Mouse (Mus musculus) neural tube, embryonic 13.5 days (tissue): Measurements from ENCODE around the gene Cyp4f37. TPM values are rescaled to one million over a fixed set of nuclear protein-coding genes. Genes with fewer than 3 reads are reported as not detected.
"Not testable (repeated sequence)": the region's sequence is repeated elsewhere in the genome, so short reads cannot be mapped to it uniquely, and the experiment has no call there.

Source experiments
- ATAC-seq: fragments of 200-750 bp; cut with Nextera tagmentation; 2 replicates; pipeline ENCODE4 v1.8.0; 2017; ENCODE audit warnings: low read depth, mild to moderate bottlenecking, moderate TSS enrichment, moderate library complexity
- H3K27ac ChIP-seq: fragments of 300-500 bp; sonication (generic); replicated peaks from 2 replicates; pipeline ENCODE4 v1.5.1; 2015; ENCODE audit warnings: moderate library complexity, mild to moderate bottlenecking, inconsistent platforms
- H3K27me3 ChIP-seq: fragments of 300-500 bp; sonication (generic); 2 replicates; pipeline ENCODE4 v1.6.1; 2015; ENCODE audit warnings: mild to moderate bottlenecking, inconsistent platforms
- H3K36me3 ChIP-seq: fragments of 300-500 bp; sonication (generic); 2 replicates; pipeline ENCODE4 v1.6.1; 2015; ENCODE audit warnings: mild to moderate bottlenecking, inconsistent platforms
- H3K4me1 ChIP-seq: fragments of 300-500 bp; sonication (generic); replicated peaks from 2 replicates; pipeline ENCODE4 v1.6.1; 2015; ENCODE audit warnings: inconsistent platforms
- H3K4me2 ChIP-seq: fragments of 300-500 bp; sonication (generic); 2 replicates; pipeline ENCODE4 v1.6.1; 2015; ENCODE audit warnings: inconsistent platforms, mild to moderate bottlenecking, moderate library complexity
- H3K4me3 ChIP-seq: fragments of 300-500 bp; sonication (generic); 2 replicates; pipeline ENCODE4 v1.5.1; 2015; ENCODE audit warnings: mild to moderate bottlenecking, inconsistent platforms
- H3K9ac ChIP-seq: fragments of 300-500 bp; sonication (generic); 2 replicates; pipeline ENCODE4 v1.6.1; 2015; ENCODE audit warnings: moderate library complexity, mild to moderate bottlenecking, inconsistent platforms
- H3K9me3 ChIP-seq: fragments of 300-500 bp; sonication (generic); 2 replicates; pipeline ENCODE4 v1.6.1; 2016; ENCODE audit warnings: inconsistent platforms
- WGBS: fragments of 180-500 bp; shearing (Covaris S2); methylation state at CpG from one replicate; pipeline ENCODE4 v1.1.7; 2015; 5-methylcytosine and 5-hydroxymethylcytosine counted together
- polyA plus RNA-seq: library from polyadenylated mRNA; unstranded; fragments of >200 nt; fragmentation: Nextera tagmentation; extraction: Ambion mirVana; gene quantifications from 2 replicates; pipeline ENCODE4 v1.2.1, GENCODE M21; 2015

Cyp4f37 gene
- polyA plus RNA-seq = 0.53 TPM in 1 of 2 replicates, not detected in the other

DNA sequence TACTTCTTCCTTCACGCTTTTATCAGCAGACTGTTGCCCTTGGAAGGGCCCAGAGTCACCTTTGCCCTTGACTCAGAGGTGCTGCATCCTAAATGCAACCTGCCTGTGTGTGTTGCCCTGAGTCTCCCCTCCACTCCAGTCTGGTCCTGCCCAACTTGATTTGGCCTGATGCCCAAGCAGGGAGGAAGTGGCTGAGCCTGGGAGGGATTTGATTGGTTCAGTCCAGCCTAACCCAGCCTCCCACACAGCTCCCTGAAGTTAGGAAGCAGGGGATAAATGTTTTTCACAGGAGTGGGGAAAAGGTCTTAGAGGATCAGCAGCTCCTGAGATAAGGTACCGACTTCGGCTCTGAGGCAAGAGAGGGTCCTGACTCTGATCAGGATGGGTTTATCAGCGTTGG lies at the start of gene Cyp4f37:
Cyp4f37 (plus strand) TSS at position 292 of the 400 bp plus-strand sequence.
- H3K36me3 ChIP-seq, H3K27ac ChIP-seq, H3K9me3 ChIP-seq, ATAC-seq, H3K9ac ChIP-seq, H3K27me3 ChIP-seq, H3K4me2 ChIP-seq, H3K4me1 ChIP-seq, H3K4me3 ChIP-seq: not testable (repeated sequence)
- WGBS = 80% methylated on average over 4 of the region's 4 CpGs

DNA sequence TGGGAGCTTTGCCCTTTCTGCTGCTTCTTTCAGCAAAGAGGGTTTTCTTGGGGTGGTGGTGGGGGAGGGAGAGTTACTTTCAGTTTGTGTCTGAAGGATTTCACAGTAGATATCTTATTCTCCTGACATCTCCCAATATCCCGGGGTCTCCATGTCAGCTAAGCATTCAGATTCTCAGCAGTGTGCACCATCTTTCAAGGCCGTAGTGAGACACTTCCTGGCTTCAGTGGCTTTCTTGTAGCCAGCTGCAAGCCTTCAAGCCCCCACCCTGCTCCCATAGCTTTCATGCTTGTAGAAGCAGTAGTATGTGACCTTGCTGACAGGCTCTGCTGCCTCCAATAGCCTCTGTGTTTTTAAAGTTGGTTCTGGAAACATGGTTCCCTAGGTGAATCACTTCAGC lies 47.8 kb upstream of the Cyp4f37 start:
- not testable (repeated sequence) for H3K4me1 ChIP-seq, H3K27me3 ChIP-seq, ATAC-seq, H3K4me2 ChIP-seq, H3K4me3 ChIP-seq, H3K9me3 ChIP-seq, H3K9ac ChIP-seq, H3K27ac ChIP-seq, H3K36me3 ChIP-seq
- 73% methylated on average over 2 of the region's 2 CpGs for WGBS

DNA sequence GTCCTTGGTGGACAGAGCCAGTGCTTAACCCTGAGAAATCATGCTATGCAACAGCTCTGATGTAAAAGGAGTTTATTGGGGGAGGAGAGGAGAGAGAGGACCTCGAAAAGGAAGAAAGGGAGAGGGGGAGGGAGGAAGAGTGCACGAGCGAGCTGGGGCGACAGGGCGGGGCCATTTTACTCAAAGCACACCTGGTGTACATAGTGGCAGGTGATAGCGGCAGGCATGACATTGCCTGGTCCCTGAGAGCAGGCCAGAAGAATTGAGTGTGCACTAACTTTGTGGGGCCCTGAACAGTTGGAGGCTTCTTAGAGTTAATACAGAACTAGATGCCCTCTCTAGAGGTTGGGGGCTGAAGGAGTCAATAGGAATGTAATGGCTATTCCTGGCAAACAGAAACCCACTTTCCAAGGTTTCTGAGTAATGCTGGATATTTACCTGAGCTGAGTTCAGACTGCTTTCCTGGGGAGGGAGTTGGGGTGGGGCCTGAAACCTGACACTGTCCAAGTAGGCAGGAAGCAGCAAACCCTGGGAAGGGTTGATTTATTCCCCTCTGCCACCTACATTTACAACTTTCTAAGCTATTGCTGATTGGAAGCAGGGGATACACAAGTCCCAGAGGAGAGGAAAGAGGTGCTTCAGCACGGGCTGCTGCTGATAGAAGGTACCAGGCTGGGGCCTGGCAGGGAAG lies 43.5 kb upstream of the Cyp4f37 start:
- no peaks in the 10 kb centered on the region for H3K9me3 ChIP-seq
- no peak overlapping the region for H3K4me3 ChIP-seq
- WGBS = 62% methylated on average over 7 of the region's 7 CpGs
- H3K36me3 ChIP-seq = no peaks in the 10 kb centered on the region
- H3K9ac ChIP-seq = no peak overlapping the region
- no peak overlapping the region for H3K27ac ChIP-seq
- ATAC-seq = no peak
- no peak overlapping the region for H3K4me2 ChIP-seq
- H3K27me3 ChIP-seq = no peaks in the 10 kb centered on the region
- H3K4me1 ChIP-seq = no peaks in the 10 kb centered on the region

DNA sequence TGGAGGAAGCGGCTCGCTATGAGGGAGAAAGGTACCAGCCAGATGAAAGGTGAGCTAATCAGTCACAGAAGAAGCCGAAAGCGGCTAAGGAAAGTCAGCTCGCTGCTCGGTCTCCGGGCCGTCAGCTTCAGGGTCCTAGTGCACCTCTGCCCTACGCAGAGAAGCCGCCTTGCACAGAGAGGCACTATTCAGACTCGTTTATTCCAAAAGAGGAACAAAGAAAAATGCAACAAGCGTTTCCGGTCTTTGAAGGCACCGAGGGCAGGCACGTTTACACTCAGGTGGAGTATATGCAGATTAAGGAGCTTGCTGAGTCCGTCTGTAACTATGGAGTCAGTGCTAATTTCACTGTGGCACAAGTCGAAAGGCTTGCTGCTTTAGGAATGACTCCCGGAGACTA lies 24.6 kb upstream of the Cyp4f37 start:
- Histone ChIP-seq H3K27ac (no peak overlapping the region), H3K9ac (no peak overlapping the region), H3K36me3 (no peaks in the 10 kb centered on the region), H3K9me3 (0 out of 2 replicates have a peak, but pooled peaks cover 2% of the 10 kb centered on the region), H3K4me3 (no peak overlapping the region), H3K4me1 (no peaks in the 10 kb centered on the region), H3K4me2 (no peak overlapping the region), H3K27me3 (no peaks in the 10 kb centered on the region)
- ATAC-seq = no peak
- 88% methylated on average over 18 of the region's 18 CpGs for WGBS

DNA sequence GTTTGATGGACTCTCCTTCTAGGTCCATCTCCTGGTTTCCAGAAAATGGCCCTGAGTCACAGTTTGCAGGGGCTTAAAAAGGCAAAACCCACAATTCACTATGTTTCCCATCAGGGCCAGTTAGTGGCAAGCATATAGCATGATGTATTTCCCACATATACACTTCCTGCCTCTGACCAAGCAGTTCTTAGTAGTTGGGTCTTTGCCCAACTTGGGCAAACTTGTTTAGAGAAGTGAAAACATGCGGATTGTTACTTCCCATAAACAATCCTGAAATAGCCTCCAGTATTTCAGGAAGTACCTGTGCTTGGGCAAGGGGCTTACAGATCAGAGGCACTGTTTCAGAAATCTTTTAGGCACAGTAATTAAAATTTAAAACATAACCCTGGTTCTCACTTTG lies 13.1 kb upstream of the Cyp4f37 start:
- H3K27ac ChIP-seq = no peak overlapping the region
- no peak for ATAC-seq
- WGBS = 74% methylated on average over 1 of the region's 1 CpGs

DNA sequence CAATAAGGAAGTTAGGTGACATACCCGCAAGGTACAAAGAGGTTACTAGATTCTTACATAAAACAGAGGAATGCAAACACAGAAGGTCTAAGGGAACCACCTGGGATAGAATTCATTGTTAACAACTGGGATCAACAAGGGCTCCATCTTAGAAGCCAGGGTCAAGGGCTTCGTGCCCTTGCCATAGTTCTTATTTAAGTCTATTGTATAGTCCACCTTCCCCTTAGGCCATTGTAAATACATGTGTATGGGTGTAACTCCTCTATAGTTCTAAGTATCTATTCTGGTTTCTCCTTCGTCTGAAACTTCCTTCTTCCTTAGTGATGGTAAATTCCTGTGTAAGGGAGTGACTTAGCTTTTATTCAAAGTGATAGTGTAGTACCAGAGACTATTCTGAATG lies 10.9 kb upstream of the Cyp4f37 start:
- H3K4me2 ChIP-seq, H3K27ac ChIP-seq, H3K4me1 ChIP-seq, H3K36me3 ChIP-seq, H3K4me3 ChIP-seq, H3K27me3 ChIP-seq, ATAC-seq, H3K9ac ChIP-seq, H3K9me3 ChIP-seq: not testable (repeated sequence)
- 84% methylated on average over 3 of the region's 3 CpGs for WGBS

More for the DNA sequence above, 13.1 kb upstream of the Cyp4f37 start:
- Histone ChIP-seq H3K4me1 (no peaks in the 10 kb centered on the region), H3K9ac (no peak overlapping the region), H3K36me3 (no peaks in the 10 kb centered on the region), H3K4me2 (no peak overlapping the region), H3K4me3 (no peak overlapping the region), H3K27me3 (no peaks in the 10 kb centered on the region), H3K9me3 (no peaks in the 10 kb centered on the region)

DNA sequence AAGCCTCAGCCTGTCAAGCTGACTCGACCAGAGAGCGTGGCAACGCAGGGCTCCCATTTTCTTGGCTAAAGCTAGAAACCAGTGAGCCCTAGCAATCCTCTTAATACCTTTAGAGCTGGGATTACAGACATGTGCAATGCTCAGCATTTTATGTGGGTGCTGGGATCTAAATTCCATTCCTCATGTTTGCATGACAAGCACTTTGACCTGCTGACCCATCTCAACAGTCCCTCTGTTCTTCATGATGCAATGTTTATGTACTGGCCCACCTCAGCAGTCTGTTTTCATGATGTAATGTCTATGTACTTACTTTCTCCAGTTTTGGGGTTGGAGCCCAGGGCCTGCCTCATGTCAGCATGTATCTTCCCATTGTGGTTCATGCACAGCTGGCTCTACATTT lies 10.2 kb upstream of the Cyp4f37 start:
- H3K27me3 ChIP-seq = no peaks in the 10 kb centered on the region
- no peak overlapping the region for H3K4me3 ChIP-seq
- H3K4me2 ChIP-seq = no peak overlapping the region
- H3K36me3 ChIP-seq = no peaks in the 10 kb centered on the region
- H3K4me1 ChIP-seq = no peaks in the 10 kb centered on the region
- no peak overlapping the region for H3K27ac ChIP-seq
- 80% methylated on average over 3 of the region's 3 CpGs for whole genome bisulfite sequencing
- no peak overlapping the region for H3K9ac ChIP-seq
- no peaks in the 10 kb centered on the region for H3K9me3 ChIP-seq
- ATAC-seq = no peak

DNA sequence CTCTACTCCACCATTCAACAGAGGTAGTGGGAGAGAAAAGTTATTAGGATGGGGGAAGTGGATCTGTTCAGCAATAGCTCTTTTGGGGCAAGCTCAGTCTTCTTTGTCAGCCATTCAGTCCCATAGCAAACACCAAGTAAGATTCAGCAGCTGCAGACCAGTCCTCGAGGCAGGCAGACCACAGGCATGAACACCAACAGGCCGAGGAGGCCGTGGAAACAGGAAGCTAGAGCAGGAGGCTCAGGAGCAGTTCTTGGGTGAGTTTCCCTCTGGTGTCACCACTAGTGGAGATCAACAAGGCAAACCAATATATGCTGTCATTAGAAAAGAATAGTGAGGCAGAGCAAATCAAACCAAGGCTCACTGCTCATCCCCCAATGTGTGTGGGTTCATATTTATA lies 8.7 kb upstream of the Cyp4f37 start:
- no peaks in the 10 kb centered on the region for H3K27me3 ChIP-seq
- ATAC-seq = no peak
- 78% methylated on average over 3 of the region's 3 CpGs for WGBS
- H3K9ac ChIP-seq = no peak overlapping the region
- no peaks in the 10 kb centered on the region for H3K9me3 ChIP-seq
- no peak overlapping the region for H3K4me3 ChIP-seq
- H3K27ac ChIP-seq = no peak overlapping the region
- no peak overlapping the region for H3K4me2 ChIP-seq
- no peaks in the 10 kb centered on the region for H3K4me1 ChIP-seq
- H3K36me3 ChIP-seq = no peaks in the 10 kb centered on the region

DNA sequence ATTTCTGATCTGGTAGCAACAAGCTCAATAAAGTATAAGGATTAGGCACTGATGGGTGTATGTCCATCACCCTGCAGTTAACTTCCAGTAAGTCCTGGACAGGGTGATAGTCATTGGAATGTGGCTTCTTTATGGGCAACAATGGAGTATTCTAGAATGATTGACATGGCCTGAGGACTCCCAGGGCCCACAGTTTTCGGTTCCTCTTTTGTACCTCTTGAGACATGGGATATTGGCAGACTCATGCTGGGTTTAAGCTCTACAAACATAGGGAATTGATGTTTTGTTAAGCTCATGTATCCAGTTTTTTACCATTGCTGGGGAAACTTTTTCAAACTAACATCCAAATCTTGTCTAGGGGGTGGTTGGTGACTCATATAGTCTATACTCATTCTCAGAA lies 3.9 kb upstream of the Cyp4f37 start:
- no peaks in the 10 kb centered on the region for H3K36me3 ChIP-seq
- no peak overlapping the region for H3K4me2 ChIP-seq
- H3K9ac ChIP-seq = no peak overlapping the region
- H3K4me1 ChIP-seq = no peaks in the 10 kb centered on the region
- H3K9me3 ChIP-seq = peaks cover 8% of the 10 kb centered on the region; the same call in 1 of the 2 replicates
- H3K27ac ChIP-seq = no peak overlapping the region
- H3K4me3 ChIP-seq = no peak overlapping the region
- no peak for ATAC-seq
- 66% methylated on average over 1 of the region's 1 CpGs for WGBS
- no peaks in the 10 kb centered on the region for H3K27me3 ChIP-seq

DNA sequence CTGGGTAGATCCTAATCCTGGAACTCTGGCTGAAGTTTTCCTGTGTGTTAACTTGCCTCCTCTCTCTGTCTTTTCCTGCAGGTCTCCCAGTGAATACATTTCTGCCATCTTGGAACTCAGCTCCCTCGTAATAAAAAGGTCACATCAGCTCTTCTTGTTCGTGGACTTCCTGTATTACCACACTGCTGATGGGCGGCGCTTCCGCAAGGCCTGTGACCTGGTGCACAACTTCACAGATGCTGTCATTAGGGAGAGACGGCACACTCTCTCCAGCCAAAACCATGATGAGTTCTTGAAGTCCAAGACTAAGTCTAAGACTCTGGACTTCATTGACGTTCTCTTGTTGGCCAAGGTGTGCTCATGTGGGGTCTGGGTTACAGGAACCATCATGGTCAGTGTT lies 8.6 kb downstream of the Cyp4f37 start:
- 83% methylated on average over 7 of the region's 7 CpGs for WGBS
- not testable (repeated sequence) for H3K27ac ChIP-seq, H3K4me2 ChIP-seq, H3K27me3 ChIP-seq, H3K36me3 ChIP-seq, H3K4me1 ChIP-seq, H3K9me3 ChIP-seq, H3K9ac ChIP-seq, ATAC-seq, H3K4me3 ChIP-seq

DNA sequence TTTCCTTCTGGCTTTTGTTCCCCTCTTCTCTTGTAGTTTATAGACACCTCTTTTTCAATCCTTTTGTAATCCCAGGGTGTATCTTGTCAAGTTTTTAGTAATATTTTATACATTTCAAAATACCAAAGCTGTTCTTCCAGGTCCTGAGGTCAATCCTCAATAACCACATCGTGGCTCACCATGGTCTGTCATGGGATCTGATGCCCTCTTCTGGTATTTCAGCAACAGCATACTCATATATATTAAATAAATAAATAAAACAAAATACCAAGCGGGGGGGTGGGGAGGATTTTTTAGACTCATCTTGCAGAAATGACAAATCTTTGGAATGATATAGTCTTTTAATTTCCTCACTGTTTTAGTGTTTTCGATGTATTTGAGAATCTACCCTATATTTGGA lies 10.8 kb downstream of the Cyp4f37 start:
- H3K9ac ChIP-seq = no peak overlapping the region
- H3K27me3 ChIP-seq = no peaks in the 10 kb centered on the region
- no peak overlapping the region for H3K27ac ChIP-seq
- peaks cover 5% of the 10 kb centered on the region for H3K4me1 ChIP-seq
- H3K36me3 ChIP-seq = no peaks in the 10 kb centered on the region
- no peak overlapping the region for H3K4me3 ChIP-seq
- 83% methylated on average over 3 of the region's 3 CpGs for WGBS
- no peaks in the 10 kb centered on the region for H3K9me3 ChIP-seq
- no peak for ATAC-seq
- H3K4me2 ChIP-seq = no peak overlapping the region

DNA sequence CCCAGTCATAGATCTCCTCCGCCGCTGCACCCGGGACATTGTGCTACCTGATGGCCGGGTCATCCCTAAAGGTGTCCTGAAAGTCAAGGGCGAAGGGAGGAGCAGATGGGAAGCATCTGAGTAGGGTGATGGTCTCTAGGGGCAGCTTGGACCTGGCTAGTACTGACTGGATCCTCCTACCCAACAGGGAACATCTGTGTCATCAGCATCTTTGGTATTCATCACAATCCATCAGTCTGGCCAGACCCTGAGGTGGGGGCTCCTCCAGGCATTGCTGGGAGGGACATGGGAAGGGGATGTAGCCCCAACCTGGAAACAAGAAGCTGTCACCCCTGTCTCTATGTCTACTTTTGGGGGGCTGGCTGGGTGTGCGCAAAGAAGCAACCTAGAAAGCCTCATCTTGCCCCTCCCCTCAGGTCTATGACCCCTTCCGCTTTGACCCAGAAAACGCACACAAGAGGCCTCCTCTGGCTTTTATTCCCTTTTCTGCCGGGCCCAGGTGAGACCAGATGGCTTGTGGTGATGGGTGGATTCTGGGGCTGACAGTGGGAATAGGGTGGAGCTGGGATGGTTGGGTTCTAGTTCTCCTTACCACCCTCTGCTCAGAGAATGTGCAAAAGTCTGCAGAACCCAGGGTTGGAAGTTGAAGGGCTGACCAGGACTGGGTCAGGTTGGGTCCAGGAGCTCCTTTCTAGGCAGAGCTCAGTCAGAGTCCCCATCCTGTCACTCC lies 13.3 kb downstream of the Cyp4f37 start:
- Histone ChIP-seq H3K4me3 (peak overlapping the region; percentile 40), H3K9ac (peak overlapping the region; percentile 68), H3K4me2 (peak overlapping the region; percentile 67)
- not testable (repeated sequence) for H3K36me3 ChIP-seq, H3K27me3 ChIP-seq, H3K9me3 ChIP-seq, H3K4me1 ChIP-seq, H3K27ac ChIP-seq
- peak; percentile 65 for ATAC-seq
- 86% methylated on average over 9 of the region's 9 CpGs for WGBS

DNA sequence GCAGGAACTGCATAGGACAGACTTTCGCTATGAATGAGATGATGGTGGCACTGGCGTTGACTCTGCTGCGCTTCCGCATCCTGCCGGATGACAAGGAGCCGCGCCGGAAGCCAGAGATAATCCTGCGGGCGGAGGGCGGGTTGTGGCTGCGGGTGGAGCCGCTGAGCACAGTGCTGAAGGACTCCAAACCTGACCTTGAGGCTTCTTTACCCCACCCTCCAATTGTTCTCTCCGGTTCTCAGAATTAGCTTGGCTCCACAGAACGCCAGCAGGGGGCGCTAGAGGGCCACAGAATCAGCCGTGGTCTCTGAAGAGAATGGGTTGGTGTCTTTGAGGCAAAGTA lies 13.8 kb downstream of the Cyp4f37 start:
- Histone ChIP-seq H3K36me3 (no peaks in the 10 kb centered on the region), H3K4me3 (peak overlapping the region; percentile 40), H3K27ac (no peak overlapping the region)

More for the DNA sequence above, 13.8 kb downstream of the Cyp4f37 start:
- H3K27me3 ChIP-seq = no peaks in the 10 kb centered on the region
- peaks cover 5% of the 10 kb centered on the region for H3K4me1 ChIP-seq
- 3% methylated on average over 17 of the region's 17 CpGs for WGBS
- peak overlapping the region; percentile 68 for H3K9ac ChIP-seq
- H3K9me3 ChIP-seq = no peaks in the 10 kb centered on the region
- H3K4me2 ChIP-seq = peak overlapping the region; percentile 67
- ATAC-seq = peak; percentile 94
